Mouse (Mus musculus) embryonic facial prominence, embryonic 14.5 days (tissue): Measurements from ENCODE around the gene Sppl2a. TPM values are rescaled to one million over a fixed set of nuclear protein-coding genes. Genes with fewer than 3 reads are reported as not detected.

Experiments used
- ATAC-seq: fragments of 200-750 bp; cut with Nextera tagmentation; 2 replicates; pipeline ENCODE4 v1.8.0; 2017; ENCODE audit warnings: low read depth, moderate number of reproducible peaks, moderate TSS enrichment
- DNase-seq: peaks from one replicate; pipeline ENCODE4 v3.0.0-alpha.2; 2015; ENCODE audit warnings: low spot score
- H3K27ac ChIP-seq: fragments of 300-500 bp; sonication (generic); replicated peaks from 2 replicates; pipeline ENCODE4 v1.5.1; 2014; ENCODE audit warnings: low read depth, mild to moderate bottlenecking, low read length, moderate library complexity
- H3K27me3 ChIP-seq: fragments of 300-500 bp; sonication (generic); replicated peaks from 2 replicates; pipeline ENCODE4 v1.6.1; 2014; ENCODE audit warnings: low read length; ENCODE audit not compliant: control insufficient read depth, insufficient read depth
- H3K36me3 ChIP-seq: fragments of 300-500 bp; sonication (generic); 2 replicates; pipeline ENCODE4 v1.6.1; 2014; ENCODE audit warnings: low read length, mixed read lengths; ENCODE audit not compliant: control insufficient read depth, insufficient read depth
- H3K4me1 ChIP-seq: fragments of 300-500 bp; sonication (generic); 2 replicates; pipeline ENCODE4 v1.6.1; 2014; ENCODE audit warnings: antibody characterized with exemption, low read length; ENCODE audit not compliant: control insufficient read depth, insufficient read depth
- H3K4me2 ChIP-seq: fragments of 300-500 bp; sonication (generic); 2 replicates; pipeline ENCODE4 v1.6.1; 2014; ENCODE audit warnings: low read depth, mild to moderate bottlenecking, low read length, moderate library complexity, mixed read lengths
- H3K4me3 ChIP-seq: fragments of 300-500 bp; sonication (generic); 2 replicates; pipeline ENCODE4 v1.5.1; 2014; ENCODE audit warnings: low read depth, mild to moderate bottlenecking, low read length
- H3K9ac ChIP-seq: fragments of 300-500 bp; sonication (generic); 2 replicates; pipeline ENCODE4 v1.6.1; 2014; ENCODE audit warnings: low read depth, mild to moderate bottlenecking, low read length, moderate library complexity, mixed read lengths
- H3K9me3 ChIP-seq: fragments of 300-500 bp; sonication (generic); 2 replicates; pipeline ENCODE4 v1.6.1; 2016; ENCODE audit warnings: low read length; ENCODE audit not compliant: control insufficient read depth
- WGBS: fragments of 180-500 bp; shearing (Covaris S2); extraction: QIAGEN DNeasy Blood & Tissue Kit; methylation state at CpG from one replicate; pipeline ENCODE4 v1.1.7; 2014; 5-methylcytosine and 5-hydroxymethylcytosine counted together
- polyA plus RNA-seq: library from polyadenylated mRNA; unstranded; fragments of >200 nt; fragmentation: Nextera tagmentation; extraction: Ambion mirVana; gene quantifications from 2 replicates; pipeline ENCODE4 v1.2.1, GENCODE M21; 2014

Sppl2a gene
- polyA plus RNA-seq, 1 experiment from 2014 or later = 64.5 TPM

- H3K4me2 ChIP-seq = no peak overlapping the region
- H3K9me3 ChIP-seq = no peaks in the 10 kb centered on the region
- no peak for DNase-seq
- peaks cover 73% of the 10 kb centered on the region for H3K36me3 ChIP-seq
- H3K27me3 ChIP-seq = no peaks in the 10 kb centered on the region
- no peak overlapping the region for H3K4me3 ChIP-seq
- no peak overlapping the region for H3K9ac ChIP-seq
- WGBS = 87% methylated on average over 12 of the region's 12 CpGs
- no peak for ATAC-seq
- H3K27ac ChIP-seq = no peak overlapping the region
- H3K4me1 ChIP-seq = no peaks in the 10 kb centered on the region
Observed at GRCm38 (mm10) chr2:126920358-126921060, 12.5 kb downstream of the Sppl2a start.

DNA sequence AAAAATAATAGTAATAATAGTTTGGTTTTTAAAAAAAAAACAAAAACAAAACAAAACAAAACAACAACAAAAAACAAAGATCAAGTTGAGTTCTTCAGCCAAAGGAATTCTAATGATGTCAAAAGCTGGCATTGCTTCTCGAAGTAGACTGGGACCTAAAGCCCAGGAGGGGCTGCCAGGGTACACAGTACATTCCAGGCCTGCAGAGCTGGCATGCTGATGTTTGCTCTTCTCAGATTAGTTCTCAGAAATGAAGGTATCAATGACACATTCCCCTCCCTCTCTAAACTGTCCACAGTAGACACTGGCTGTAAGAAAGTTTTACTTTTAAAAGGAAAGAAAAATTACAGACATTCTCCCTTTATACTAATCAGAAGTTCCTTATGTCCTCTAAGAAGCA is 16.8 kb downstream of the Sppl2a start:
- H3K4me3 ChIP-seq = no peak overlapping the region
- H3K4me2 ChIP-seq = no peak overlapping the region
- H3K27me3 ChIP-seq = no peaks in the 10 kb centered on the region
- no peak for ATAC-seq
- no peak overlapping the region for H3K27ac ChIP-seq
- DNase-seq = no peak
- H3K9ac ChIP-seq = no peak overlapping the region
- H3K36me3 ChIP-seq = peaks cover 67% of the 10 kb centered on the region
- no peaks in the 10 kb centered on the region for H3K9me3 ChIP-seq
- no peaks in the 10 kb centered on the region for H3K4me1 ChIP-seq
- 75% methylated on average over 1 of the region's 1 CpGs for WGBS

- Histone ChIP-seq H3K36me3 (peaks cover 53% of the 10 kb centered on the region), H3K4me2 (no peak overlapping the region), H3K27me3 (no peaks in the 10 kb centered on the region), H3K27ac (no peak overlapping the region), H3K4me3 (no peak overlapping the region), H3K9ac (no peak overlapping the region), H3K9me3 (no peaks in the 10 kb centered on the region), H3K4me1 (no peaks in the 10 kb centered on the region)
- WGBS = 52% methylated on average over 4 of the region's 4 CpGs
- DNase-seq (no peak), ATAC-seq (no peak)
Observed at GRCm38 (mm10) chr2:126914096-126914495, 18.9 kb downstream of the Sppl2a start.

- H3K36me3 ChIP-seq = peaks cover 42% of the 10 kb centered on the region
- H3K9ac ChIP-seq = no peak overlapping the region
- no peak for DNase-seq
- no peak overlapping the region for H3K27ac ChIP-seq
- no peaks in the 10 kb centered on the region for H3K9me3 ChIP-seq
- WGBS = 39% methylated on average over 3 of the region's 3 CpGs
- H3K27me3 ChIP-seq = no peaks in the 10 kb centered on the region
- H3K4me2 ChIP-seq = no peak overlapping the region
- no peak overlapping the region for H3K4me3 ChIP-seq
- no peaks in the 10 kb centered on the region for H3K4me1 ChIP-seq
- ATAC-seq = no peak
Observed at GRCm38 (mm10) chr2:126904162-126904561, 28.9 kb downstream of the Sppl2a start.

DNA sequence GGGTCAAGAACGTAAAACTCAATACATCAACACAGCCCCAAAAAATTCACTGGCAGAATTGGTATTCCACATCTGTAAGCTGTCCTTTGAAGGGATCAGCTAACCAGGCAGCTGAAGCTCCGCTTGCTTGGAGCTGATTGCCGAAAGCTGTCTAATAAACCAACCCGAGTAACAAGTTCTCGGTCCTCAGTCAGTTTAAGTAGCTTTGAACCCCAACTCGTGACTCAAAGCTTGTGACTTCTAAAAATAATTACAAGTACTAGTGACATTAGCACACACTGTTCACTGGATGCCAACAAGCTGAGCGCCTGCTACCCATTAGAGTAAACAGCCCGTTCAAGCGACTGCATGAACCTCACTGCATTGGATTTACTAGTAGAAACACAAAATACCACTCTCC is 35.5 kb downstream of the Sppl2a start:
- Histone ChIP-seq H3K4me2 (no peak overlapping the region), H3K27ac (no peak overlapping the region), H3K4me3 (no peak overlapping the region), H3K27me3 (no peaks in the 10 kb centered on the region), H3K9ac (no peak overlapping the region), H3K9me3 (no peaks in the 10 kb centered on the region), H3K4me1 (no peaks in the 10 kb centered on the region), H3K36me3 (peaks cover 47% of the 10 kb centered on the region)
- 88% methylated on average over 9 of the region's 9 CpGs for WGBS
- DNase-seq (no peak), ATAC-seq (no peak)

DNA sequence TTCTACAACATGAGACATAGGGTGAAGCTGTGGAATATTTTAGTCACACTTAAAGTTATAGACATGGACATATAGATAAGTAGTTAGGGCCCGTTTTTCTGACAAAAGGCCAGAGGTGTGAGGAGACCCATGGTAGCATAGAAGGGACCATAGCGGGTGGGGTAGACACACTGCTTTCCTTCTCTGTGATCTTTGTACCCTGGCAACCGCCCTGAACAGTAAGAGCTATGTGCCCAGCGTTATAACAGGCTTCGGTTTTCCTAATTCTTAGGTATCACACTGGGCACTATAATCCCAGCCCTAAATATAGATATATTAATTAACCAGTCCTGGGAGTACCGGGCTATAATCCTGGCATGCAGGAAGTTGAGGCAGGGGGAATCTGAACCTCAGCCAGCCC is 36.1 kb downstream of the Sppl2a start:
- DNase-seq (no peak), ATAC-seq (no peak)
- H3K36me3 ChIP-seq = peaks cover 46% of the 10 kb centered on the region
- no peaks in the 10 kb centered on the region for H3K4me1 ChIP-seq
- no peak overlapping the region for H3K4me2 ChIP-seq
- no peaks in the 10 kb centered on the region for H3K9me3 ChIP-seq
- WGBS = 86% methylated on average over 6 of the region's 6 CpGs
- H3K9ac ChIP-seq = no peak overlapping the region
- no peak overlapping the region for H3K27ac ChIP-seq
- H3K27me3 ChIP-seq = no peaks in the 10 kb centered on the region
- no peak overlapping the region for H3K4me3 ChIP-seq

GRCm38 (mm10) chr2:126894245-126894644 is 38.8 kb downstream of the Sppl2a start:
- H3K27me3 ChIP-seq = no peaks in the 10 kb centered on the region
- ATAC-seq (no peak), DNase-seq (no peak)
- no peak overlapping the region for H3K9ac ChIP-seq
- H3K27ac ChIP-seq = no peak overlapping the region
- no peak overlapping the region for H3K4me2 ChIP-seq
- H3K9me3 ChIP-seq = no peaks in the 10 kb centered on the region
- peaks cover 25% of the 10 kb centered on the region for H3K36me3 ChIP-seq
- WGBS = 94% methylated on average over 3 of the region's 3 CpGs
- H3K4me3 ChIP-seq = no peak overlapping the region
- H3K4me1 ChIP-seq = no peaks in the 10 kb centered on the region

- Histone ChIP-seq H3K36me3 (peaks cover 17% of the 10 kb centered on the region), H3K4me3 (no peak overlapping the region), H3K9ac (no peak overlapping the region), H3K4me2 (no peak overlapping the region), H3K4me1 (no peaks in the 10 kb centered on the region), H3K27me3 (no peaks in the 10 kb centered on the region), H3K27ac (no peak overlapping the region), H3K9me3 (no peaks in the 10 kb centered on the region)
- ATAC-seq (no peak), DNase-seq (no peak)
- 91% methylated on average over 7 of the region's 7 CpGs for WGBS
Observed at GRCm38 (mm10) chr2:126892316-126892715, 40.7 kb downstream of the Sppl2a start.

DNA sequence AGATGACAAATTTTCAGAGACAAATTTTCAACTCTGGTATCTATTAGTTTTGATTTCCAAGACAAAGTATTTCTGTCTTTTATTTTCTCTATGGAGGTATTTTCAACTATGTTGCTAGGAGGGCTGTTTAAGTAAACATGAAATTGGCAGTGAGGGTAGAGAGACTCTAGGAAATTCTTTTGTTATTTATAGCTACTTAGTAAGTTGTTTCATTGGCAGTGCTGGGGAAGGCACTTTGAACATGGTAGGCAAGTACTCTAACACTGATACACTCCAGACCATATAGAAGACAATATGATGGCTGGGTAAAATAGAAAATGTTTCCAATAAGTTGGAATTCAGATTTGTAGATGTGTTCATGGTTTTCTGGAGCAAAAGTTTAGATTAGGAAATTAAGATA is 41.3 kb downstream of the Sppl2a start:
- Histone ChIP-seq H3K4me3 (no peak overlapping the region), H3K9me3 (no peaks in the 10 kb centered on the region), H3K27ac (no peak overlapping the region), H3K27me3 (no peaks in the 10 kb centered on the region), H3K36me3 (peaks cover 17% of the 10 kb centered on the region), H3K4me2 (no peak overlapping the region), H3K9ac (no peak overlapping the region), H3K4me1 (no peaks in the 10 kb centered on the region)
- ATAC-seq = no peak
- no peak for DNase-seq
